Mouse (Mus musculus) c-Kit-positive CD71-positive TER-119-negative erythroid progenitor cells, embryonic 14.5 days (primary cell): ENCODE results near the gene Gm8660.
"Not testable (repeated sequence)": the region's sequence is repeated elsewhere in the genome, so short reads cannot be mapped to it uniquely, and the experiment has no call there.

Source experiments
- DNase-seq: peaks from one replicate; pipeline ENCODE4 v3.0.0-alpha.2; 2013; ENCODE audit warnings: low read depth

Gm8660 gene

GRCm38 (mm10) chr7:22370939-22371338, at the start of gene Gm8660:
Gene Gm8660, minus strand, starts transcription at chr7:22371039.
- not testable (repeated sequence) for DNase-seq

DNA sequence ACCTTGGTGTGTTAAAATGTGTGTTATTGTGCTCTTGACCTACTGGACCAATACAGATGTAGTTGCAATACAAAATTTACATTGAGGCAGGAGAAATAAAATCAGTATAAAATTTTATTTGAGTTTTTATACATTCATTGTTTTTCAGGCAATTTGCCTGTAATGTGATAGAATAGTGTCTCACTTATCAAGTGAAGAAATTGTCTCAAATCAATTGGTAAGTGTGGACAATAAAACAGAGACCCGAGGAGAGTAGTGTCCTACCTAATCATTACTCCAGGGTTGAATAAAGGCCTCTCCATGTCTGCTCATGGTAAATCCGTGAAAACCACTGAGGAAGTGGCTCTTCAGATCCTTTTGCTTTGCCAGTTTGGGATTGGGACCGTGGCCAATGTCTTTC, 42.4 kb upstream of the Gm8660 start, which contains the start of gene Vmn1r148:
Gene Vmn1r148 (plus strand): TSS at position 301 of the 400 bp plus-strand sequence.
- DNase-seq, result not testable (repeated sequence)

DNA sequence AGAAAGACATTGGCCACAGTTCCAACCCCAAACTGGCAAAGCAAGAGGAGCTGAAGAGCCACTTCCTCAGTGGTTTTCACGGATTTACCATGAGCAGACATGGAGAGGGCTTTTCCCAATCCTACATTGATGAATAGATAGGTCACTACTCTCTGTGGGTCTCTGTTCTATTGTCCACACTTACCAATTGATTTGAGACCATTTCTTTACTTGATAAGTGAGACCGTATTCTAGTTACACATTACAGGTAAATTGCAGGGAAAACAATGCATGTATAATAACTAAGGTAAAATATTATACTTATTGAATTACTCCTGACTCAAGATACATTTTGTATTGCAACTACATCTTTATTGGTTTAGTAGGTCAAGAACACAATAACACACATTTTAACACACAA, 41.2 kb downstream of the Gm8660 start, which contains the start of gene Gm4187:
Gene Gm4187 (minus strand): TSS at position 101 of the 400 bp plus-strand sequence.
- not testable (repeated sequence) for DNase-seq
